In genomic region chr11:99441220-99441619, GRCm38 (mm10) we compare ENCODE assay signal across 35 mouse cellular contexts. TPM values are rescaled to one million over a fixed set of nuclear protein-coding genes. Genes with fewer than 3 reads are reported as not detected.
DNase-seq lines count a peak whose midpoint lies in the region; ATAC-seq and TF ChIP-seq lines count a peak whose summit lies in the region.
"Had no signal": no experiment of that assay in that cellular context is flagged by ENCODE, and none has a peak within 500 bp of the region (broad histone marks: within the 10 kb centered on the region; RNA-seq: fewer than 3 reads in every experiment).

No protein-coding gene starts in this region.

- ATAC-seq in liver, embryonic 14.5 days (ENCODE audit: insufficient read depth) = no peak
- ATAC-seq: forebrain, embryonic 14.5 days; lung, postnatal 0 days had no signal

- intact Hi-C loops in gastrocnemius, postnatal 14 days (cut with DNase I; ENCODE audit: low total_unique reads) = no loop called here

- no peak for TF ChIP-seq EP300 in liver, embryonic 14.5 days (IDR thresholded peaks at IDR 0.05; ENCODE audit: low read depth)

- H3K79me2 ChIP-seq in liver, adult 2 months (ENCODE audit: control insufficient read depth, insufficient read depth, low read length) = no peaks in the 10 kb centered on the region

- no peak overlapping the region for H3K27ac ChIP-seq in liver, adult 2 months (replicated peaks; ENCODE audit: insufficient read depth, low read depth, low read length)
- H3K27ac ChIP-seq in liver, embryonic 14.5 days = no peak overlapping the region
- H3K27ac ChIP-seq: embryonic facial prominence, embryonic 12.5 days; heart, adult 2 months; heart, embryonic 13.5 days; hindbrain, embryonic 14.5 days; midbrain, embryonic 12.5 days; neural tube, embryonic 12.5 days; stomach, embryonic 15.5 days had no signal

- no peaks in the 10 kb centered on the region for H3K36me3 ChIP-seq in liver, adult 2 months (ENCODE audit: control insufficient read depth, insufficient read depth, low read length)
- no peaks in the 10 kb centered on the region for H3K36me3 ChIP-seq in liver, embryonic 14.5 days (replicated peaks; ENCODE audit: control insufficient read depth, insufficient read depth, low read depth)
- H3K36me3 ChIP-seq: embryonic facial prominence, embryonic 12.5 days; G1E; heart, embryonic 13.5 days; midbrain, embryonic 12.5 days; neural tube, embryonic 12.5 days; stomach, embryonic 15.5 days had no signal

- peak; percentile 15 for DNase-seq in kidney, adult 11 months
- no peak for DNase-seq in kidney, postnatal 10 days
- DNase-seq in liver, adult 2 months (ENCODE audit: extremely low read depth, low read depth, low spot score) = peak; percentile 76
- no peak for DNase-seq in liver
- DNase-seq in liver, embryonic 14.5 days (ENCODE audit: low read depth in 3 of 3, low spot score in 3 of 3) = no peak
- peak; percentile 36 for DNase-seq in yolk sac, embryonic 10.5 days (ENCODE audit: low spot score)
- DNase-seq in layer of hippocampus, adult 9-10 months (ENCODE audit: low spot score) = no peak
- DNase-seq in gastrocnemius, postnatal 14 days = no peak
- DNase-seq: adrenal gland, postnatal 10 days; cerebellum, adult 11 months; cerebellum, adult 9-10 months; cerebellum, postnatal 36 days; gastrocnemius, postnatal 36 days; heart, adult 2 months; heart, postnatal 10 days; lung, adult 18-20 months; lung, postnatal 4 days; right cerebral cortex, postnatal 14 days had no signal

- peaks cover 9% of the 10 kb centered on the region; the same call in 1 of the 2 replicates for H3K27me3 ChIP-seq in liver, adult 2 months (ENCODE audit: control insufficient read depth, insufficient read depth, low read length)
- no peaks in the 10 kb centered on the region for H3K27me3 ChIP-seq in liver, embryonic 14.5 days (ENCODE audit: control insufficient read depth, insufficient read depth, low read length)
- H3K27me3 ChIP-seq: embryonic facial prominence, embryonic 12.5 days; heart, embryonic 13.5 days; midbrain, embryonic 12.5 days; neural tube, embryonic 12.5 days; stomach, embryonic 15.5 days had no signal

- H3K4me1 ChIP-seq in liver, adult 2 months (ENCODE audit: control insufficient read depth, insufficient read depth, low read length) = peaks cover 4% of the 10 kb centered on the region; the same call in 1 of the 2 replicates
- no peaks in the 10 kb centered on the region for H3K4me1 ChIP-seq in liver, embryonic 14.5 days (replicated peaks; ENCODE audit: control insufficient read depth in 2 of 2, insufficient read depth in 2 of 2, low read length in 1 of 2)
- H3K4me1 ChIP-seq: megakaryocyte, embryonic 14.5 days; midbrain, embryonic 12.5 days; neural tube, embryonic 12.5 days; stomach, embryonic 15.5 days had no signal

- TF ChIP-seq CTCF in liver, adult 2 months (IDR thresholded peaks at IDR 0.05; ENCODE audit: low read depth, low read length) = no peak
- no peak for TF ChIP-seq CTCF in liver, embryonic 14.5 days (IDR thresholded peaks at IDR 0.05; ENCODE audit: low read depth)

- H3K9ac ChIP-seq in liver, adult 2 months (ENCODE audit: low read depth, low read length) = no peak overlapping the region
- no peak overlapping the region for H3K9ac ChIP-seq in liver, embryonic 14.5 days (replicated peaks)
- H3K9ac ChIP-seq: embryonic facial prominence, embryonic 12.5 days; heart, embryonic 13.5 days; hindbrain, embryonic 14.5 days; midbrain, embryonic 12.5 days; neural tube, embryonic 12.5 days; stomach, embryonic 15.5 days had no signal

- H3K4me2 ChIP-seq in liver, embryonic 14.5 days (ENCODE audit: low read depth) = peak overlapping the region; percentile 32
- H3K4me2 ChIP-seq: embryonic facial prominence, embryonic 12.5 days; heart, embryonic 13.5 days; hindbrain, embryonic 14.5 days; midbrain, embryonic 12.5 days; neural tube, embryonic 12.5 days; stomach, embryonic 15.5 days had no signal

- no peak overlapping the region for H3K4me3 ChIP-seq in liver, adult 2 months (ENCODE audit: insufficient read depth, low read depth, low read length)
- no peak overlapping the region for H3K4me3 ChIP-seq in liver, embryonic 14.5 days (ENCODE audit: insufficient read depth in 1 of 2, low read depth in 2 of 2, low read length in 2 of 2)
- H3K4me3 ChIP-seq: embryonic facial prominence, embryonic 12.5 days; heart, adult 2 months; heart, embryonic 13.5 days; megakaryocyte, embryonic 14.5 days; midbrain, embryonic 12.5 days; myocyte; neural tube, embryonic 12.5 days; stomach, embryonic 15.5 days had no signal

- 13% methylated on average over 8 of the region's 8 CpGs for WGBS in liver, adult 2 months
- WGBS in liver, embryonic 14.5 days (ENCODE audit: insufficient replicate concordance) = 39% methylated on average over 8 of the region's 8 CpGs

- no peaks in the 10 kb centered on the region for H3K9me3 ChIP-seq in liver, embryonic 14.5 days (ENCODE audit: control insufficient read depth, low read length)
- H3K9me3 ChIP-seq: embryonic facial prominence, embryonic 12.5 days; G1E; heart, embryonic 13.5 days; midbrain, embryonic 12.5 days; neural tube, embryonic 12.5 days; stomach, embryonic 15.5 days had no signal

- TF ChIP-seq POLR2A in liver, adult 2 months (IDR thresholded peaks at IDR 0.05; ENCODE audit: extremely low read depth, insufficient read depth, low read length) = no peak

RNA-seq across cellular contexts. Expression of gene Krt20, which starts 3.3 kb away (rescaled TPM):
- total RNA-seq in liver, adult 2 months (2014; rRNA removed) = 0.09 TPM in 1 of 2 replicates, not detected in the other
- polyA plus RNA-seq in liver, adult 2 months (2012; rRNA removed) = 0.04 and 0.15 TPM in 2 replicates
- 8.5 and 15.2 TPM in 2 replicates for polyA plus RNA-seq in liver, embryonic 14.5 days (2012; rRNA removed)
- polyA plus RNA-seq in liver, embryonic 14.5 days (2014; fragmentation: Nextera tagmentation; extraction: Ambion mirVana) = 20.0 and 21.6 TPM in 2 replicates
- under 1 TPM; 0.27 TPM for total RNA-seq in gastrocnemius, postnatal 14 days (2021)
- total RNA-seq: G1E; heart, adult 2 months; hematopoietic stem cell, adult 5-6 weeks; layer of hippocampus, adult 8-10 months; left cerebral cortex, postnatal 14 days; midbrain, postnatal 0 days had no signal
- polyA plus RNA-seq: forebrain, embryonic 14.5 days; G1E; hindbrain, embryonic 14.5 days; myocyte had no signal

RNA-seq across cellular contexts. Expression of gene Krt12, which starts 19.2 kb away (rescaled TPM):
- not detected in 2 replicates for total RNA-seq in liver, adult 2 months (2014; rRNA removed)
- not detected in 2 replicates for polyA plus RNA-seq in liver, adult 2 months (2012; rRNA removed)
- polyA plus RNA-seq in liver, embryonic 14.5 days (2012; rRNA removed) = not detected in 2 replicates
- not detected in 2 replicates for polyA plus RNA-seq in liver, embryonic 14.5 days (2014; fragmentation: Nextera tagmentation; extraction: Ambion mirVana)
- not detected for total RNA-seq in gastrocnemius, postnatal 14 days (2021)
- total RNA-seq: adrenal gland, postnatal 10 days; G1E; gastrocnemius, adult 18-20 months; gastrocnemius, postnatal 36 days; heart, adult 2 months; heart, postnatal 10 days; hematopoietic stem cell, adult 5-6 weeks had no signal
- polyA plus RNA-seq: embryonic facial prominence, embryonic 12.5 days; G1E; heart, adult 2 months; heart, embryonic 13.5 days; hindbrain, embryonic 14.5 days; limb, embryonic 11.5 days; lung, postnatal 0 days; midbrain, embryonic 12.5 days; myocyte; neural tube, embryonic 12.5 days had no signal

RNA-seq across cellular contexts. Expression of gene Krt23, which starts 51.7 kb away (rescaled TPM):
- total RNA-seq in liver, adult 2 months (2014; rRNA removed) = 4.0 and 6.4 TPM in 2 replicates
- polyA plus RNA-seq in liver, adult 2 months (2012; rRNA removed) = 1.4 and 1.7 TPM in 2 replicates
- 0.24 and 0.32 TPM in 2 replicates for polyA plus RNA-seq in liver, embryonic 14.5 days (2012; rRNA removed)
- polyA plus RNA-seq in liver, embryonic 14.5 days (2014; fragmentation: Nextera tagmentation; extraction: Ambion mirVana) = 0.24 and 1.00 TPM in 2 replicates
- total RNA-seq in gastrocnemius, postnatal 14 days (2021) = not detected
- total RNA-seq: G1E; gastrocnemius, adult 18-20 months; gastrocnemius, postnatal 36 days; heart, adult 2 months; hematopoietic stem cell, adult 5-6 weeks; layer of hippocampus, adult 8-10 months; left cerebral cortex, postnatal 14 days had no signal
- polyA plus RNA-seq: G1E; midbrain, embryonic 12.5 days; neural tube, embryonic 12.5 days had no signal

RNA-seq across cellular contexts. Expression of gene Krt10, which starts 52.1 kb away (rescaled TPM):
- total RNA-seq in liver, adult 2 months (2014; rRNA removed) = 0.37 and 0.87 TPM in 2 replicates
- polyA plus RNA-seq in liver, adult 2 months (2012; rRNA removed) = 0.29 and 0.76 TPM in 2 replicates
- 1.3 and 1.6 TPM in 2 replicates for polyA plus RNA-seq in liver, embryonic 14.5 days (2012; rRNA removed)
- polyA plus RNA-seq in liver, embryonic 14.5 days (2014; fragmentation: Nextera tagmentation; extraction: Ambion mirVana) = 3.2 and 5.1 TPM in 2 replicates
- 1 to 10 TPM; 4.5 to 5.7 TPM for total RNA-seq in gastrocnemius, postnatal 14 days (2021)
- total RNA-seq: hematopoietic stem cell, adult 5-6 weeks had no signal

Comparison
In these comparisons a context has a peak if more than half of its experiments do, and no peak if none do; other contexts are left out.
1. DNase-seq: peak in kidney, adult 11 months (single experiment), liver, adult 2 months (single experiment) and yolk sac, embryonic 10.5 days (single experiment); none in kidney, postnatal 10 days (single experiment), liver (single experiment), liver, embryonic 14.5 days (0 of 3), layer of hippocampus, adult 9-10 months (single experiment) and gastrocnemius, postnatal 14 days (single experiment).